Mouse (Mus musculus) MEL (cell line): Measurements from ENCODE around the gene Atxn7l3b. TPM values are rescaled to one million over a fixed set of nuclear protein-coding genes. Genes with fewer than 3 reads are reported as not detected.

ENCODE experiments used
- DNase-seq: peaks from one replicate; pipeline ENCODE4 v3.0.0; 2011; ENCODE audit warnings: low read depth, low spot score
- H3K27ac ChIP-seq: 2 replicates; pipeline ENCODE4 v1.5.1; 2012; ENCODE audit warnings: low read depth, mild to moderate bottlenecking, control low read depth, low read length, moderate library complexity; ENCODE audit not compliant: control insufficient read depth
- H3K27me3 ChIP-seq, 2 experiments: fragments of 150-350 bp in 1 of 2; sonication (generic) in 1 of 2; 2 replicates each; pipeline ENCODE4 v1.6.1; 2012; ENCODE audit warnings: low read length in 2 of 2, mild to moderate bottlenecking in 2 of 2, improper control_type of control experiment in 1 of 2, moderate library complexity in 1 of 2; ENCODE audit not compliant: insufficient read depth in 2 of 2, control insufficient read depth in 1 of 2
- H3K36me3 ChIP-seq, 2 experiments: 2 replicates each; pipeline ENCODE4 v1.6.1; 2012 to 2014; ENCODE audit warnings: low read length in 2 of 2, improper control_type of control experiment in 1 of 2, inconsistent platforms in 1 of 2, mild to moderate bottlenecking in 1 of 2; ENCODE audit not compliant: insufficient read depth in 2 of 2, control insufficient read depth in 1 of 2
- H3K4me1 ChIP-seq, 2 experiments: fragments of 150-350 bp in 1 of 2; sonication (generic) in 1 of 2; 2 replicates each; pipeline ENCODE4 v1.6.1; 2012; ENCODE audit warnings: low read length in 2 of 2, improper control_type of control experiment in 1 of 2, mild to moderate bottlenecking in 1 of 2; ENCODE audit not compliant: insufficient read depth in 2 of 2, control insufficient read depth in 1 of 2
- H3K4me3 ChIP-seq, 2 experiments: fragments of 150-350 bp in 1 of 2; sonication (generic) in 1 of 2; 2 replicates each; pipeline ENCODE4 v1.5.1; 2012; ENCODE audit warnings: low read depth in 2 of 2, low read length in 2 of 2, mild to moderate bottlenecking in 2 of 2, moderate library complexity in 2 of 2, control low read depth in 1 of 2, improper control_type of control experiment in 1 of 2; ENCODE audit not compliant: control insufficient read depth in 1 of 2, insufficient read depth in 1 of 2
- H3K79me2 ChIP-seq: 2 replicates; pipeline ENCODE4 v1.6.1; 2012; ENCODE audit warnings: mild to moderate bottlenecking, low read length, moderate library complexity; ENCODE audit not compliant: control insufficient read depth, poor library complexity, insufficient read depth
- H3K9ac ChIP-seq: 2 replicates; pipeline ENCODE4 v1.6.1; 2012; ENCODE audit warnings: low read depth, mild to moderate bottlenecking, control low read depth, low read length, moderate library complexity; ENCODE audit not compliant: control insufficient read depth, poor library complexity, severe bottlenecking
- H3K9me3 ChIP-seq: fragments of 150-350 bp; sonication (generic); replicated peaks from 2 replicates; pipeline ENCODE4 v1.6.1; 2012; ENCODE audit warnings: mild to moderate bottlenecking, low read length, improper control_type of control experiment, moderate library complexity; ENCODE audit not compliant: insufficient read depth
- CHD1 ChIP-seq: IDR thresholded peaks from 2 replicates; pipeline ENCODE4 v1.6.1; 2012; ENCODE audit warnings: low read depth, mild to moderate bottlenecking, inconsistent platforms, low read length, improper control_type of control experiment
- CHD2 ChIP-seq: IDR thresholded peaks from 2 replicates; pipeline ENCODE4 v1.6.1; 2011; ENCODE audit warnings: low read length, improper control_type of control experiment
- ELF1 ChIP-seq: IDR thresholded peaks from 2 replicates; pipeline ENCODE4 v1.6.1; 2014; ENCODE audit warnings: low read depth, mild to moderate bottlenecking, inconsistent platforms, low read length, improper control_type of control experiment, moderate library complexity
- GATA1 ChIP-seq: IDR thresholded peaks from 2 replicates; pipeline ENCODE4 v1.6.1; 2011; ENCODE audit warnings: low read depth, low read length, improper control_type of control experiment
- HCFC1 ChIP-seq: IDR thresholded peaks from 2 replicates; pipeline ENCODE4 v1.6.1; 2012; ENCODE audit warnings: low read depth, mild to moderate bottlenecking, inconsistent platforms, low read length, improper control_type of control experiment, moderate library complexity
- MAFK ChIP-seq: IDR thresholded peaks from 2 replicates; pipeline ENCODE4 v1.6.1; 2011; ENCODE audit warnings: low read depth, mild to moderate bottlenecking, low read length, improper control_type of control experiment, borderline replicate concordance
- NRF1 ChIP-seq: IDR thresholded peaks from 2 replicates; pipeline ENCODE4 v1.6.1; 2014; ENCODE audit warnings: low read depth, mild to moderate bottlenecking, inconsistent platforms, low read length, improper control_type of control experiment, moderate library complexity; ENCODE audit not compliant: poor library complexity, insufficient read depth, severe bottlenecking
- POLR2A ChIP-seq, 2 experiments: IDR thresholded peaks; 2 replicates each; pipeline ENCODE4 v1.6.1; 2011 to 2012; ENCODE audit warnings: low read length in 2 of 2, mild to moderate bottlenecking in 2 of 2, control low read depth in 1 of 2, improper control_type of control experiment in 1 of 2, low read depth in 1 of 2, moderate library complexity in 1 of 2; ENCODE audit not compliant: control insufficient read depth in 1 of 2, insufficient read depth in 1 of 2, poor library complexity in 1 of 2
- POLR2AphosphoS2 ChIP-seq: IDR thresholded peaks from 2 replicates; pipeline ENCODE4 v1.6.1; 2011; ENCODE audit warnings: low read length, improper control_type of control experiment
- RAD21 ChIP-seq: IDR thresholded peaks from 2 replicates; pipeline ENCODE4 v1.6.1; 2011; ENCODE audit warnings: mild to moderate bottlenecking, low read depth, low read length, improper control_type of control experiment
- SIN3A ChIP-seq: IDR thresholded peaks from 2 replicates; pipeline ENCODE4 v1.6.1; 2012; ENCODE audit warnings: low read length, improper control_type of control experiment, inconsistent platforms
- SMC3 ChIP-seq: IDR thresholded peaks from 2 replicates; pipeline ENCODE4 v1.6.1; 2011; ENCODE audit warnings: low read depth, low read length, improper control_type of control experiment
- TBP ChIP-seq: IDR thresholded peaks from 2 replicates; pipeline ENCODE4 v1.8.0; 2011; ENCODE audit warnings: low read depth, low read length, improper control_type of control experiment
- UBTF ChIP-seq: IDR thresholded peaks from 2 replicates; pipeline ENCODE4 v1.6.1; 2012; ENCODE audit warnings: low read depth, mild to moderate bottlenecking, inconsistent platforms, low read length, improper control_type of control experiment, moderate library complexity, borderline replicate concordance; ENCODE audit not compliant: insufficient read depth
- ZC3H11A ChIP-seq: IDR thresholded peaks from 2 replicates; pipeline ENCODE4 v1.6.1; 2012; ENCODE audit warnings: low read depth, mild to moderate bottlenecking, inconsistent platforms, low read length, improper control_type of control experiment
- ZMIZ1 ChIP-seq: IDR thresholded peaks from 2 replicates; pipeline ENCODE4 v1.6.1; 2012; ENCODE audit warnings: low read depth, mild to moderate bottlenecking, inconsistent platforms, low read length, improper control_type of control experiment, moderate library complexity
- ZNF384 ChIP-seq: IDR thresholded peaks from 2 replicates; pipeline ENCODE4 v1.6.1; 2012; ENCODE audit warnings: low read depth, mild to moderate bottlenecking, inconsistent platforms, low read length, improper control_type of control experiment
- polyA plus RNA-seq, 2 experiments: library from polyadenylated mRNA; stranded (reverse) in 1 of 2; unstranded in 1 of 2; fragments of >175 nt in 1 of 2; fragments of >200 nt in 1 of 2; gene quantifications; 2 replicates each; pipeline versions ENCODE4 v1.2.1 to v1.2.4; 2012; ENCODE audit warnings: low replicate concordance in 2 of 2, low read depth in 1 of 2; ENCODE audit not compliant: insufficient read length in 2 of 2, insufficient read depth in 1 of 2, missing spikeins in 1 of 2
- total RNA-seq: library from RNA; depleted of rRNA; stranded (reverse); fragments of 300-350 nt; gene quantifications from 2 replicates; pipeline ENCODE4 v1.2.3, GENCODE M21; 2012

The Atxn7l3b gene
- total and polyA plus RNA-seq, 3 experiments = 37.3 to 60.7 TPM; not detected in 1

- Histone ChIP-seq H3K4me1 (peaks cover 16 to 19% of the 10 kb centered on the region in 2 experiments), H3K9ac (no peak overlapping the region), H3K79me2 (peaks cover 28% of the 10 kb centered on the region), H3K9me3 (no peaks in the 10 kb centered on the region), H3K36me3 (peaks cover 6 to 35% of the 10 kb centered on the region in 2 experiments), H3K4me3 (peak overlapping the region in 1 of 2 experiments; percentile 42; a peak in 2 of 4 replicates), H3K27ac (no peak overlapping the region), H3K27me3 (no peaks in the 10 kb centered on the region)
- peak; percentile 12 for DNase-seq
- TF ChIP-seq CHD1 (no peak), POLR2AphosphoS2 (no peak), SIN3A (no peak), HCFC1 (no peak), MAFK (no peak), CHD2 (no peak), ELF1 (no peak), ZMIZ1 (no peak), ZNF384 (no peak), NRF1 (no peak), GATA1 (no peak), SMC3 (no peak), UBTF (no peak)
Measured at GRCm38 (mm10) chr10:112926271-112926670, 2.5 kb downstream of the Atxn7l3b start.

DNA sequence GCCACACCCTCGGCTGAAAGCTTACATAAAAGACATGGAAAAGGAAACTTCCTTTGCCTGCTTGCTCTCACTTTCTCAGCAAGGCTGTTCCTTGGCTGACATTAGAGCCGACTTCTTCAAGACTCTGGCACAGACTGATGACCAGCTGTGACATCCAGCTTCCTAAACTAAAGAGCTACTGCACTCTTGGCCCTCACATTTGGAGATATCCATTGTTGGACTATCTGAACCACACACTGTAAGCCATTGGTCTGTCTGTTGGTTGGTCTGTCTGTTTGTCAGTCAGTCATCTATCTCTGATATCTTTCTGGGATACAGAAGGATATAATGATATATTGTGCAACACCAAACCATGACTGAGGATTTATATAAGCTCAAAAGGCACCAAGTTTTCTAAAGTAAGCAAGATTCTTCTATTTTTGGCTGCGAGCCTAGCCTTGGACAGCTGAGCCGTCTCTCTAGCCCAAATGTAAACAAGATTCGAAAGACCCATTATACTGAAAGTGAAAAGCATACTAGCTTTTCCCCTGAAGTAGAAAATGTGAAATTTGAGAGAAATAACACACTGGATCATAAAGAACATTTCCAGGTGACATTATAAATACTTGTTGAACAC, 12.1 kb downstream of the Atxn7l3b start:
- no peak overlapping the region for H3K4me3 ChIP-seq
- H3K36me3 ChIP-seq = no peaks in the 10 kb centered on the region
- H3K9ac ChIP-seq = no peak overlapping the region
- DNase-seq = no peak
- H3K27me3 ChIP-seq = no peaks in the 10 kb centered on the region
- TF ChIP-seq RAD21 = no peak
- no peak for TF ChIP-seq CHD1
- TF ChIP-seq MAFK = no peak
- TF ChIP-seq GATA1 = no peak
- no peak for TF ChIP-seq ZC3H11A
- no peak for TF ChIP-seq CHD2
- no peak for TF ChIP-seq TBP
- no peak for TF ChIP-seq POLR2A (IDR thresholded peaks at IDR 0.05; ENCODE audit: control insufficient read depth in 1 of 2, insufficient read depth in 1 of 2, low read depth in 1 of 2, low read length in 2 of 2, poor library complexity in 1 of 2)
- H3K27ac ChIP-seq = no peak overlapping the region
- no peaks in the 10 kb centered on the region for H3K79me2 ChIP-seq
- no peaks in the 10 kb centered on the region for H3K9me3 ChIP-seq
- H3K4me1 ChIP-seq = no peaks in the 10 kb centered on the region
